Mouse (Mus musculus) megakaryocyte, embryonic 14.5 days (primary cell): ENCODE results near the gene Pkmyt1.

Experiments used
- FLI1 ChIP-seq: IDR thresholded peaks from 2 replicates; pipeline ENCODE4 v1.6.1; 2012; ENCODE audit warnings: low read length, inconsistent platforms, mixed read lengths
- GATA1 ChIP-seq: IDR thresholded peaks from 3 replicates; pipeline ENCODE4 v1.6.1; 2012; ENCODE audit warnings: mixed read lengths, low read length, inconsistent platforms, borderline replicate concordance

GRCm38 (mm10) chr17:23742210-23742793 lies 16.2 kb downstream of the Pkmyt1 start:
- TF ChIP-seq GATA1 (no peak), FLI1 (no peak)
